Mouse (Mus musculus) forebrain, embryonic 11.5 days (tissue): ENCODE results near the gene Apobec2. TPM values are rescaled to one million over a fixed set of nuclear protein-coding genes. Genes with fewer than 3 reads are reported as not detected.

ENCODE experiments used
- polyA plus RNA-seq: library from polyadenylated mRNA; unstranded; fragments of >200 nt; fragmentation: Nextera tagmentation; extraction: Ambion mirVana; gene quantifications from 2 replicates; pipeline ENCODE4 v1.2.1, GENCODE M21; 2014

Gene Apobec2
- polyA plus RNA-seq, 1 experiment from 2014 or later, result 0.56 TPM

Other genes with a start within 250 kb of the Apobec2 start
- gene Trem1, start 200.2 kb downstream of the Apobec2 start, polyA plus RNA-seq, result 0.12 TPM in 1 of 2 replicates, not detected in the other
- not detected in 2 replicates for gene Trem3, start 185.2 kb downstream of the Apobec2 start, polyA plus RNA-seq
- not detected in 2 replicates for gene Treml4, start 168.6 kb downstream of the Apobec2 start, polyA plus RNA-seq
- gene Treml2, start 133.4 kb downstream of the Apobec2 start, polyA plus RNA-seq, result 0.20 and 0.51 TPM in 2 replicates
- 0.25 TPM in 1 of 2 replicates, not detected in the other for gene B430306N03Rik, start 116.8 kb downstream of the Apobec2 start, polyA plus RNA-seq
- 1.0 and 1.2 TPM in 2 replicates for gene Trem2, start 86.5 kb downstream of the Apobec2 start, polyA plus RNA-seq
- 2.6 TPM in 2 replicates for gene Treml1, start 73.0 kb downstream of the Apobec2 start, polyA plus RNA-seq
- gene Nfya, start 23.0 kb downstream of the Apobec2 start, polyA plus RNA-seq, result 24.5 and 25.6 TPM in 2 replicates
- gene Oard1, start 22.9 kb downstream of the Apobec2 start, polyA plus RNA-seq, result 91.6 and 91.8 TPM in 2 replicates
- 0.63 and 1.4 TPM in 2 replicates for gene Tspo2, start 18.6 kb upstream of the Apobec2 start, polyA plus RNA-seq
- gene Unc5cl, start 22.0 kb upstream of the Apobec2 start, polyA plus RNA-seq, result 0.17 and 0.25 TPM in 2 replicates